Mouse (Mus musculus) liver, embryonic 12.5 days (tissue): ENCODE measurements around the gene Gm8068. TPM values are rescaled to one million over a fixed set of nuclear protein-coding genes. Genes with fewer than 3 reads are reported as not detected.
"Not testable (repeated sequence)": the region's sequence is repeated elsewhere in the genome, so short reads cannot be mapped to it uniquely, and the experiment has no call there.

Experiments used
- ATAC-seq: fragments of 200-750 bp; cut with Nextera tagmentation; 2 replicates; pipeline ENCODE4 v1.8.0; 2017; ENCODE audit warnings: moderate number of reproducible peaks, mild to moderate bottlenecking, moderate library complexity
- H3K27ac ChIP-seq: fragments of 300-500 bp; sonication (generic); 2 replicates; pipeline ENCODE4 v1.5.1; 2016; ENCODE audit warnings: mild to moderate bottlenecking
- H3K27me3 ChIP-seq: fragments of 300-500 bp; sonication (generic); replicated peaks from 2 replicates; pipeline ENCODE4 v1.6.1; 2016; ENCODE audit warnings: mild to moderate bottlenecking, moderate library complexity
- H3K36me3 ChIP-seq: fragments of 300-500 bp; sonication (generic); 2 replicates; pipeline ENCODE4 v1.6.1; 2016; ENCODE audit warnings: mild to moderate bottlenecking, moderate library complexity
- H3K4me1 ChIP-seq: fragments of 300-500 bp; sonication (generic); 2 replicates; pipeline ENCODE4 v1.6.1; 2016
- H3K4me2 ChIP-seq: fragments of 300-500 bp; sonication (generic); 2 replicates; pipeline ENCODE4 v1.6.1; 2016; ENCODE audit warnings: mild to moderate bottlenecking, moderate library complexity
- H3K4me3 ChIP-seq: fragments of 300-500 bp; sonication (generic); 2 replicates; pipeline ENCODE4 v1.5.1; 2016; ENCODE audit warnings: mild to moderate bottlenecking, moderate library complexity
- H3K9ac ChIP-seq: fragments of 300-500 bp; sonication (generic); 2 replicates; pipeline ENCODE4 v1.6.1; 2016; ENCODE audit warnings: mild to moderate bottlenecking, moderate library complexity
- H3K9me3 ChIP-seq: fragments of 300-500 bp; sonication (generic); replicated peaks from 2 replicates; pipeline ENCODE4 v1.6.1; 2016; ENCODE audit warnings: mild to moderate bottlenecking, moderate library complexity
- WGBS: fragments of 180-500 bp; shearing (Covaris S2); methylation state at CpG from one replicate; pipeline ENCODE4 v1.1.7; 2016; ENCODE audit not compliant: insufficient replicate concordance; 5-methylcytosine and 5-hydroxymethylcytosine counted together
- polyA plus RNA-seq: library from polyadenylated mRNA; unstranded; fragments of >200 nt; fragmentation: Nextera tagmentation; extraction: Ambion mirVana; gene quantifications from 2 replicates; pipeline ENCODE4 v1.2.1, GENCODE M21; 2016

The Gm8068 gene
- polyA plus RNA-seq: not detected in 2 replicates

GRCm38 (mm10) chr14:41701785-41702184 lies at the start of gene Gm8068:
TSS of gene Gm8068 (minus strand) at chr14:41701885.
- not testable (repeated sequence) for H3K4me1 ChIP-seq, H3K4me2 ChIP-seq, ATAC-seq, H3K9ac ChIP-seq, H3K9me3 ChIP-seq, H3K27me3 ChIP-seq, H3K27ac ChIP-seq, H3K36me3 ChIP-seq, H3K4me3 ChIP-seq
- no CpG with 5 or more reads among the region's 3 CpGs for WGBS

GRCm38 (mm10) chr14:41750514-41750913 lies 48.8 kb upstream of the Gm8068 start, which contains the start of gene Gm7929:
TSS of gene Gm7929 (minus strand) at chr14:41750614.
- not testable (repeated sequence) for H3K27me3 ChIP-seq, ATAC-seq, H3K27ac ChIP-seq, H3K4me1 ChIP-seq, H3K4me2 ChIP-seq, H3K9ac ChIP-seq, H3K9me3 ChIP-seq, H3K36me3 ChIP-seq, H3K4me3 ChIP-seq
- WGBS: 77% methylated on average over 1 of the region's 1 CpGs

- H3K4me1 ChIP-seq, H3K36me3 ChIP-seq, H3K4me3 ChIP-seq, H3K27me3 ChIP-seq, H3K9ac ChIP-seq, H3K27ac ChIP-seq, ATAC-seq, H3K4me2 ChIP-seq, H3K9me3 ChIP-seq: not testable (repeated sequence)
- 47% methylated on average over 17 of the region's 17 CpGs for WGBS
Measured at GRCm38 (mm10) chr14:41723437-41723836, 21.8 kb upstream of the Gm8068 start.

- not testable (repeated sequence) for H3K4me1 ChIP-seq, H3K9ac ChIP-seq, ATAC-seq, H3K27me3 ChIP-seq, H3K4me3 ChIP-seq, H3K4me2 ChIP-seq, H3K9me3 ChIP-seq, H3K36me3 ChIP-seq, H3K27ac ChIP-seq
- 67% methylated on average over 1 of the region's 1 CpGs for WGBS
Measured at GRCm38 (mm10) chr14:41717180-41717579, 15.5 kb upstream of the Gm8068 start.

GRCm38 (mm10) chr14:41648176-41648575 lies 53.5 kb downstream of the Gm8068 start:
- H3K4me3 ChIP-seq, H3K9ac ChIP-seq, H3K27ac ChIP-seq, H3K36me3 ChIP-seq, H3K27me3 ChIP-seq, H3K9me3 ChIP-seq, ATAC-seq, H3K4me2 ChIP-seq, H3K4me1 ChIP-seq: not testable (repeated sequence)
- 64% methylated on average over 2 of the region's 2 CpGs for WGBS

Other genes with a start within 250 kb of the Gm8068 start
- not detected in 2 replicates for gene Gm7954, start 248.4 kb downstream of the Gm8068 start, polyA plus RNA-seq
- not detected in 2 replicates for gene Gm3486, start 212.4 kb downstream of the Gm8068 start, polyA plus RNA-seq
- not detected in 2 replicates for gene Gm7970, start 146.3 kb downstream of the Gm8068 start, polyA plus RNA-seq
- gene 1700049E17Rik2, start 128.7 kb downstream of the Gm8068 start, polyA plus RNA-seq: not detected in 2 replicates
- not detected in 2 replicates for gene Gm3072, start 77.3 kb downstream of the Gm8068 start, polyA plus RNA-seq
- gene Gm3676, start 55.4 kb downstream of the Gm8068 start, polyA plus RNA-seq: not detected in 2 replicates
- gene Gm7929, start 48.7 kb upstream of the Gm8068 start, polyA plus RNA-seq: not detected in 2 replicates
- gene Gm47189, start 70.6 kb upstream of the Gm8068 start, polyA plus RNA-seq: not detected in 2 replicates
- not detected in 2 replicates for gene Gm7980, start 205.4 kb upstream of the Gm8068 start, polyA plus RNA-seq
- not detected in 2 replicates for gene 1700049E17Rik1, start 223.1 kb upstream of the Gm8068 start, polyA plus RNA-seq
- not detected in 2 replicates for gene 1700024B05Rik, start 242.1 kb upstream of the Gm8068 start, polyA plus RNA-seq